Mouse (Mus musculus) kidney, postnatal 0 days (tissue): ENCODE measurements around the gene Tapt1. TPM values are rescaled to one million over a fixed set of nuclear protein-coding genes. Genes with fewer than 3 reads are reported as not detected.

ENCODE experiments used
- ATAC-seq: fragments of 200-750 bp; cut with Nextera tagmentation; replicated peaks from 2 replicates; pipeline ENCODE4 v1.8.0; 2017; ENCODE audit warnings: low read depth, moderate number of reproducible peaks, moderate TSS enrichment, moderate library complexity; ENCODE audit not compliant: low FRiP score
- DNase-seq: peaks from one replicate; pipeline ENCODE4 v3.0.0-alpha.2; 2016; ENCODE audit warnings: low spot score
- H3K27ac ChIP-seq: fragments of 300-500 bp; sonication (generic); 2 replicates; pipeline ENCODE4 v1.5.1; 2014; ENCODE audit warnings: mild to moderate bottlenecking
- H3K27me3 ChIP-seq: fragments of 300-500 bp; sonication (generic); 2 replicates; pipeline ENCODE4 v1.6.1; 2014; ENCODE audit warnings: low read length, mixed read lengths; ENCODE audit not compliant: insufficient read depth
- H3K36me3 ChIP-seq: fragments of 300-500 bp; sonication (generic); 2 replicates; pipeline ENCODE4 v1.6.1; 2014; ENCODE audit warnings: low read length, mixed read lengths; ENCODE audit not compliant: insufficient read depth
- H3K4me1 ChIP-seq: fragments of 300-500 bp; sonication (generic); replicated peaks from 2 replicates; pipeline ENCODE4 v1.6.1; 2014; ENCODE audit warnings: antibody characterized with exemption, low read length, mixed read lengths; ENCODE audit not compliant: insufficient read depth
- H3K4me2 ChIP-seq: fragments of 300-500 bp; sonication (generic); 2 replicates; pipeline ENCODE4 v1.6.1; 2014; ENCODE audit warnings: mild to moderate bottlenecking, low read length, moderate library complexity, mixed read lengths
- H3K4me3 ChIP-seq: fragments of 300-500 bp; sonication (generic); replicated peaks from 2 replicates; pipeline ENCODE4 v1.5.1; 2014; ENCODE audit warnings: low read depth, low read length
- H3K9ac ChIP-seq: fragments of 300-500 bp; sonication (generic); 2 replicates; pipeline ENCODE4 v1.6.1; 2014; ENCODE audit warnings: low read depth, low read length
- H3K9me3 ChIP-seq: fragments of 300-500 bp; sonication (generic); replicated peaks from 2 replicates; pipeline ENCODE4 v1.6.1; 2016; ENCODE audit warnings: low read length, inconsistent platforms, mixed read lengths
- CTCF ChIP-seq: IDR thresholded peaks from 2 replicates; pipeline ENCODE4 v1.5.1; 2016; ENCODE audit warnings: antibody characterized with exemption, low read depth, mild to moderate bottlenecking, moderate library complexity
- WGBS: fragments of 180-500 bp; shearing (Covaris S2); extraction: QIAGEN DNeasy Blood & Tissue Kit; methylation state at CpG from one replicate; pipeline ENCODE4 v1.1.7; 2014; 5-methylcytosine and 5-hydroxymethylcytosine counted together
- polyA plus RNA-seq: library from polyadenylated mRNA; unstranded; fragments of >200 nt; fragmentation: Nextera tagmentation; extraction: Ambion mirVana; gene quantifications from 2 replicates; pipeline ENCODE4 v1.2.1, GENCODE M21; 2015

Gene Tapt1
- polyA plus RNA-seq, 1 experiment from 2014 or later, result 27.4 TPM

GRCm38 (mm10) chr5:44197806-44198205 is 28.6 kb downstream of the Tapt1 start:
- no peaks in the 10 kb centered on the region for H3K27me3 ChIP-seq
- no peak overlapping the region for H3K4me2 ChIP-seq
- 58% methylated on average over 5 of the region's 5 CpGs for WGBS
- H3K4me3 ChIP-seq, result no peak overlapping the region
- H3K36me3 ChIP-seq, result peaks cover 9% of the 10 kb centered on the region
- no peaks in the 10 kb centered on the region for H3K4me1 ChIP-seq
- no peak for ATAC-seq
- no peaks in the 10 kb centered on the region for H3K9me3 ChIP-seq
- no peak for DNase-seq
- no peak for TF ChIP-seq CTCF
- no peak overlapping the region for H3K9ac ChIP-seq
- no peak overlapping the region for H3K27ac ChIP-seq

GRCm38 (mm10) chr5:44196167-44196566 is 30.3 kb downstream of the Tapt1 start:
- Histone ChIP-seq H3K27me3 (no peaks in the 10 kb centered on the region), H3K27ac (no peak overlapping the region), H3K4me2 (no peak overlapping the region), H3K4me1 (no peaks in the 10 kb centered on the region), H3K4me3 (no peak overlapping the region), H3K36me3 (peaks cover 13% of the 10 kb centered on the region), H3K9me3 (no peaks in the 10 kb centered on the region), H3K9ac (no peak overlapping the region)
- WGBS, result 92% methylated on average over 4 of the region's 4 CpGs
- ATAC-seq (no peak), DNase-seq (no peak)
- TF ChIP-seq CTCF, result no peak

GRCm38 (mm10) chr5:44187370-44187769 is 39.1 kb downstream of the Tapt1 start:
- ATAC-seq, result no peak

GRCm38 (mm10) chr5:44181669-44182068 is 44.8 kb downstream of the Tapt1 start:
- Histone ChIP-seq H3K9ac (no peak overlapping the region), H3K9me3 (no peaks in the 10 kb centered on the region), H3K4me2 (no peak overlapping the region), H3K27ac (no peak overlapping the region), H3K4me1 (no peaks in the 10 kb centered on the region), H3K4me3 (no peak overlapping the region), H3K27me3 (no peaks in the 10 kb centered on the region), H3K36me3 (peaks cover 56% of the 10 kb centered on the region)
- ATAC-seq (no peak), DNase-seq (no peak)
- 84% methylated on average over 3 of the region's 3 CpGs for WGBS
- TF ChIP-seq CTCF, result no peak

More at GRCm38 (mm10) chr5:44187370-44187769, 39.1 kb downstream of the Tapt1 start:
- no peak overlapping the region for H3K27ac ChIP-seq
- no peak overlapping the region for H3K4me2 ChIP-seq
- no peak overlapping the region for H3K4me3 ChIP-seq
- H3K9ac ChIP-seq, result no peak overlapping the region
- H3K27me3 ChIP-seq, result no peaks in the 10 kb centered on the region
- H3K4me1 ChIP-seq, result no peaks in the 10 kb centered on the region
- H3K9me3 ChIP-seq, result no peaks in the 10 kb centered on the region
- TF ChIP-seq CTCF, result no peak
- no peak for DNase-seq
- peaks cover 54% of the 10 kb centered on the region for H3K36me3 ChIP-seq

- Histone ChIP-seq H3K36me3 (peaks cover 63% of the 10 kb centered on the region), H3K27ac (no peak overlapping the region), H3K9me3 (no peaks in the 10 kb centered on the region), H3K4me2 (no peak overlapping the region), H3K27me3 (no peaks in the 10 kb centered on the region), H3K9ac (no peak overlapping the region), H3K4me1 (no peaks in the 10 kb centered on the region), H3K4me3 (no peak overlapping the region)
- no peak for DNase-seq
- WGBS, result 81% methylated on average over 3 of the region's 3 CpGs
- TF ChIP-seq CTCF, result no peak
- no peak for ATAC-seq
Measured at GRCm38 (mm10) chr5:44180450-44180849, 46.0 kb downstream of the Tapt1 start.

GRCm38 (mm10) chr5:44174046-44174445 is 52.4 kb downstream of the Tapt1 start:
- Histone ChIP-seq H3K4me3 (no peak overlapping the region), H3K27ac (no peak overlapping the region), H3K9ac (no peak overlapping the region), H3K36me3 (peaks cover 40% of the 10 kb centered on the region), H3K4me2 (no peak overlapping the region), H3K9me3 (no peaks in the 10 kb centered on the region), H3K27me3 (no peaks in the 10 kb centered on the region), H3K4me1 (no peaks in the 10 kb centered on the region)
- ATAC-seq (no peak), DNase-seq (no peak)
- WGBS, result 89% methylated on average over 5 of the region's 5 CpGs
- no peak for TF ChIP-seq CTCF

GRCm38 (mm10) chr5:44166866-44167265 is 59.6 kb downstream of the Tapt1 start:
- Histone ChIP-seq H3K4me3 (no peak overlapping the region), H3K4me1 (no peaks in the 10 kb centered on the region), H3K9ac (no peak overlapping the region), H3K9me3 (no peaks in the 10 kb centered on the region), H3K27ac (no peak overlapping the region), H3K36me3 (no peaks in the 10 kb centered on the region), H3K4me2 (no peak overlapping the region), H3K27me3 (no peaks in the 10 kb centered on the region)
- DNase-seq (no peak), ATAC-seq (no peak)
- no peak for TF ChIP-seq CTCF
- WGBS, result 71% methylated on average over 6 of the region's 6 CpGs
